Mouse (Mus musculus) ZHBTc4 (cell line): ENCODE measurements at regions not wholly inside any gene's neighbourhood (a gene's known extent, or its start where the extent isn't known, plus 50 kb on each side); places are given as distances from the start of the nearest gene placed in this dataset.

ENCODE experiments used
- DNase-seq: peaks from one replicate; pipeline ENCODE4 v3.0.0-alpha.2; 2011; ENCODE audit warnings: low read depth, low spot score

GRCm38 (mm10) chr7:58151713-58152112 lies 504.3 kb upstream of the Atp10a start:
- no peak for DNase-seq

GRCm38 (mm10) chr7:58184913-58185312 lies 471.1 kb upstream of the Atp10a start:
- no peak for DNase-seq

GRCm38 (mm10) chr7:58217726-58218125 lies 438.2 kb upstream of the Atp10a start:
- no peak for DNase-seq

- peak; percentile 25 for DNase-seq
These were observed 431.2 kb upstream of the Atp10a start for GRCm38 (mm10) chr7:58224727-58225126.

- DNase-seq, result peak; percentile 55
These were observed 430.3 kb upstream of the Atp10a start for GRCm38 (mm10) chr7:58225713-58226112.

- DNase-seq, result no peak
These were observed 425.7 kb upstream of the Atp10a start for GRCm38 (mm10) chr7:58230162-58230681.

GRCm38 (mm10) chr7:58230943-58231342 lies 425.0 kb upstream of the Atp10a start:
- DNase-seq, result no peak

- no peak for DNase-seq
These were observed 408.7 kb upstream of the Atp10a start for GRCm38 (mm10) chr7:58247261-58247660.
